Mouse (Mus musculus) midbrain, embryonic 10.5 days (tissue): ENCODE data around the gene Msh4. TPM values are rescaled to one million over a fixed set of nuclear protein-coding genes. Genes with fewer than 3 reads are reported as not detected.

ENCODE experiments used
- DNase-seq: peaks from one replicate; pipeline ENCODE4 v3.0.0-alpha.2; 2017; ENCODE audit warnings: low spot score
- H3K27ac ChIP-seq: fragments of 300-500 bp; sonication (generic); replicated peaks from 2 replicates; pipeline ENCODE4 v1.5.1; 2016; ENCODE audit warnings: mild to moderate bottlenecking
- H3K27me3 ChIP-seq: fragments of 300-500 bp; sonication (generic); 2 replicates; pipeline ENCODE4 v1.6.1; 2016; ENCODE audit warnings: low read depth, mild to moderate bottlenecking; ENCODE audit not compliant: poor library complexity, severe bottlenecking
- H3K36me3 ChIP-seq: fragments of 300-500 bp; sonication (generic); 2 replicates; pipeline ENCODE4 v1.6.1; 2016; ENCODE audit warnings: mild to moderate bottlenecking, moderate library complexity
- H3K4me1 ChIP-seq: fragments of 300-500 bp; sonication (generic); 2 replicates; pipeline ENCODE4 v1.6.1; 2016
- H3K4me3 ChIP-seq: fragments of 300-500 bp; sonication (generic); 2 replicates; pipeline ENCODE4 v1.5.1; 2016; ENCODE audit warnings: mild to moderate bottlenecking, moderate library complexity
- H3K9me3 ChIP-seq: fragments of 300-500 bp; sonication (generic); replicated peaks from 2 replicates; pipeline ENCODE4 v1.6.1; 2016; ENCODE audit warnings: mild to moderate bottlenecking
- WGBS: fragments of 180-500 bp; shearing (Covaris S2); methylation state at CpG from one replicate; pipeline ENCODE4 v1.1.7; 2016; 5-methylcytosine and 5-hydroxymethylcytosine counted together
- polyA plus RNA-seq: library from polyadenylated mRNA; unstranded; fragments of >200 nt; fragmentation: Nextera tagmentation; extraction: Ambion mirVana; gene quantifications from 2 replicates; pipeline ENCODE4 v1.2.1, GENCODE M21; 2016

Gene Msh4
- polyA plus RNA-seq, 1 experiment from 2014 or later, result 0.07 TPM

DNA sequence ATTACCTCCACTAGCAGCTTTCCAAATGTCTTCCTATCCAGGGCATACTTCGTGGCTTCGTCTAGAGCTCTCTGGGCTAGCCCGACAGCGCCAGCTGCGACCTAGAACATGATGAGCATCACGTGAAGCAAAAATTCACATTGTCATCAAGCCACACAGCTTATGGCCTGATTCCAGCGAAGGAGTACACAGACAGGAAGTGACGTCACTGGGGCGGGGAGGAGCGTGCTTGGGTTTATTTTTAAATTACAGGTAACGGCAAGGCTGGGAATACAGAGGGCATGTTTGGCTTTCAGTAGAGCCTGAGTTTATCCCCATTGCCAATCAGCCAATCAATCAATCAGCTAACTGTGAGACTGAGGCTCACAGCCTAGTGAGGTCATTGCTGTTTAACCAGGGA is 23.6 kb upstream of the Msh4 start:
- WGBS, result 94% methylated on average over 11 of the region's 11 CpGs
- DNase-seq, result no peak
- peaks cover 84% of the 10 kb centered on the region for H3K36me3 ChIP-seq

DNA sequence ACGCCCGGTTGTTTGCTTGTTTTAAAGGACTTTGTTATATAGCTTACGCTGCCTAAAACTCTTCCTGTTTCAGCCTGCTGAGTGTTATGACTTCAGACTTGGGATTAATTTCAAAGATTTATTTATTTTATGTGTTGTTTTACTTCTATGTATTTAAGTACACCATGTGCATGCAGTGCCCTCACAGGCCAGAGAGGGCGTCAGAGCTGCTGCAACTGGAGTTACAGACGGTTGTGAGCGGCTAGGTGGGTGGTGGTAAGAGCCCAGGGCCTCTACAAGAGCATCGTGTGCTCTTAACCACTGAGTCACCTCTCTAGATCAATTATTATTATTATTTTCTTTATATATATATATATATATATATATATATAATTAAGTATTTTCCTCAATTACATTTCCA is 20.4 kb upstream of the Msh4 start:
- Histone ChIP-seq H3K9me3 (no peaks in the 10 kb centered on the region), H3K27ac (no peak overlapping the region), H3K27me3 (no peaks in the 10 kb centered on the region), H3K4me1 (no peaks in the 10 kb centered on the region), H3K36me3 (peaks cover 80% of the 10 kb centered on the region), H3K4me3 (no peak overlapping the region)
- no peak for DNase-seq
- 89% methylated on average over 7 of the region's 7 CpGs for WGBS

More for the DNA sequence above, 23.6 kb upstream of the Msh4 start:
- H3K9me3 ChIP-seq, result no peaks in the 10 kb centered on the region
- H3K4me1 ChIP-seq, result no peaks in the 10 kb centered on the region
- H3K4me3 ChIP-seq, result no peak overlapping the region
- no peak overlapping the region for H3K27ac ChIP-seq
- H3K27me3 ChIP-seq, result no peaks in the 10 kb centered on the region

DNA sequence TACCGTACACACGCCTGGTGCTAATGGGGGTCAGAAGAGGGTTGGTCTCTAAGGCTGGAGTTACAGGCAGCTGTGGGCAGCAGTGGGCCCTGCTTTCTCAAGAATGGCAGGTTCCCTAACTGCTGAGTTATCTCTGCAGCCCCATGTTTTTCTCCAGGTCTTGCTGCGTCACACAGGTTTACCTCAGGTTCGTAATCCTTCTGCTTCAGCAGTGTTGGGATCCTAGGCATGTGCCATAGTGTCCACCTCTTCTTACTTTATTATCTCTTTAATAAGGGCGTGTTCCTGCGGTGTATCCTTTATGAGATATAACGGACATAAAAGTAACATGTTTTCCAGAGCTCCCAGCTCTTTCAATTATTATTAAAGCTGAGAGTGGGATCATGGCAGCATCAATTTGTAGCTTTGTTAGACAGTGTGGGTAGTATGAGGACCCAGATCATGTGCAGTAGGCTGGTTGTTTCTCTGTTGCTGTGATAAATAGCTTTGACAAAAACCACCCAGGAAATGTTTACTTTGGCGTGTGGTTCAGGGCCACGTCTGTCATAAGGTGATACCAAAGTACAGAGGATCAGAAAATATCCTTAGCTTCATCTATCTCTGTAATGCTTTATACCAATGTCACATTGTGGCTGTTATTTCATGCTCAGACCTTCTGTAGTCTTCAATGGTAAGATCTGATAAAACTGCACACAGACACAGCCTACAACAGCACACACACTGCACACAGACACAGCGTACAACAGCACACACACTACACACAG is 15.4 kb upstream of the Msh4 start:
- Histone ChIP-seq H3K27ac (no peak overlapping the region), H3K27me3 (no peaks in the 10 kb centered on the region), H3K9me3 (no peaks in the 10 kb centered on the region), H3K4me1 (no peaks in the 10 kb centered on the region), H3K4me3 (no peak overlapping the region), H3K36me3 (peaks cover 47% of the 10 kb centered on the region)
- 94% methylated on average over 10 of the region's 10 CpGs for WGBS
- DNase-seq, result no peak

DNA sequence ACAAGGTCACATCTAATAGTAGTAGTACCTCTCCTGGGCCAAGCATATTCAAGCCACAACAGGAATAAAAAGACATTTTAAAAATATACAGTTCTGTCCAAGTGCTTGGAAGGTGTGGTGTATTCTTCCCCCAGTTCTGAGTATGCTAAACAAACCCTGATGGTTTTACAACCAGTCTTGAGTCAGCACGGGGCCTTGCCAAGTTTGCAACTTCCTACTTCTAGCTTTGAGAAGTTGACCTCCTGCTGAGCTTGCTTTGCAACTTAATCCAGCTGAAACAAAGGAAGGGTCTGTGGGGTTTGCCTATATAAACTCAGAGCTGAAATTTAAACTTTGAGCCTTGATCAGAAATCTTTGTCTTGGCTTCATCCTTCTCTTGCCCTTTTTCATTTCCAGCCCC is 11.3 kb upstream of the Msh4 start:
- WGBS, result 11% methylated on average over 1 of the region's 1 CpGs
- H3K4me3 ChIP-seq, result no peak overlapping the region
- DNase-seq, result no peak
- no peaks in the 10 kb centered on the region for H3K9me3 ChIP-seq
- H3K27ac ChIP-seq, result no peak overlapping the region
- H3K27me3 ChIP-seq, result no peaks in the 10 kb centered on the region
- peaks cover 15% of the 10 kb centered on the region for H3K36me3 ChIP-seq
- peaks cover 5% of the 10 kb centered on the region for H3K4me1 ChIP-seq

DNA sequence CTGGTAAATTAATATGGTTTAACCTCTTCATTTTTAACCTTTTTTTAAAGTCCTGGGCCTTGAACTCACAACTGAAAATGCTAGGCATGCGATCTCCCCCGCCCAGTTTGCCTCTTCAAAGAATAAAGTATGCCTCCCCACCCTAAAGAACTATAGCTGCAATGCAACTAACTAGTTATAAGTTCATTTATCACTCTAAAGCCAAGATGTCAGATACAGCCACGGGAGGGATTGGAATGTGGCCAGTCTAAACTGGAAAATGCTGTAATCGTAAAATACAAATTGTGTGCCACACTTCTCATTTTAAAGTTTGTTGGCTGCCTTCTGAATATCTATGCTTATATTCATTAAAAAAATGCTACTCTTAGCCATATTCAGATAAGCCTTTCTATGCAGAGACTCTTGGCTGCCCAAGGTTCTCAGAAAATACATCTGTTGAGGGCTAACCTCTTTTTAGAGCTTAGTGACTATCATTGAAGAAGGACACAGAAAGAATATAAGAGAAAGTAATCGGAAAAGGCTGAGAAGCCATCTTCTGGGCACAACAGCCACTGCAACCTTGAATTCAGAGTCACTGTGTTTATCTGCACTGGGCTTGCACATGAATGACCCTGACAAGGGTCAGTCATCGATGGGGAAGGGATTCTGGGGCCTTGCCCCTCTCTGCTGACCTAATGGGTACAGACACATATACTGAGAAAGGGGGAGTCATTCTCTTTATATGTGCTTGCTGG is 7.7 kb upstream of the Msh4 start:
- Histone ChIP-seq H3K9me3 (no peaks in the 10 kb centered on the region), H3K36me3 (peaks cover 32% of the 10 kb centered on the region), H3K4me1 (peaks cover 38% of the 10 kb centered on the region), H3K27ac (peak overlapping the region; percentile 97), H3K4me3 (peak overlapping the region; percentile 95), H3K27me3 (no peaks in the 10 kb centered on the region)
- WGBS, result 69% methylated on average over 6 of the region's 6 CpGs
- DNase-seq, result no peak

DNA sequence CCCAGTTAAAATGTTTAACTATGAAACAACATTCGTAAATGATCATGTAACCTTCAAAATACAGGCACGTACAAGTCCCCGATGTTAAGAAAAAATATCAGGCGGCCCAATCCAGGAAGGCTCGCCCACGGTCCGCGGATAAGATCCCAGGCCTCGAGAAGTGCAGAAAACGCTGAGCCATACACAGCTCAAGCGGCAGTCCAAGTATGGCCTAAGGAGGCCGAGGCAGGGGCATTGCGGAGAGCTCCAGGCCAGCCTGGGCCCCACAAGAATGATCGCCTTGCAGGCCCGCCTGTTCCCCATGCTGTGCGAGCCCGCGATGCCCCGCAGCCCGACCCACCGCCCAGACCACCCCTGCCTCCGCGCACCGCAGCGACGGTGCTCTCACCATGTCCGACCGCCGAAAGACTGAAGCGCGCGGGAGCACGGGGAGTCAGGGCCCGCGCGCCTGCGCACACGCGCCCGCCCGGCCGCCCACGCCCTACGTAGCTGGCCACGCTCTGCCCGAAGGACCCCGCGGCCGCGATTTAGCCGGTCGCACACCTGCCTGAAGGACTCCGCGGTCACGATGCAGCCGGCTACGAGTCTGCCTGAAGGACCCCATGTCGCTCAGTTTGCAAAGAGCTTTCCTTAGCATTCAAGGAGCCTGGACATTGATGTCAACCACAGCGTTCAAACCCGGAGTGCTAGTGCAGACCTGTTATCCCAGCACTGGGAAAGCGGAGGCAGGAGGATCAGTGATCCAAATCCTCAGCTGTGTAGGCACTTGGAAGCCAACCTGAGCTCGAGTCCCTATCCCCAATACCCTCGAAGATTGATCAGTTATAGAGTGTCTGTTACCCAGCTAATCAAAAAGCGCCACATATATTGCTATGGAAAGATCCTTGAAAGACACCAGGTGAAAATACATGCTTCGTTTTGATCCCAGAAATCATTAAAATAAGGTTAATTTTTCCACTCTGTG is 6.9 kb upstream of the Msh4 start, which contains the start of gene Rabggtb:
Rabggtb (minus strand) TSS at position 464 of the 964 bp plus-strand sequence.
- Histone ChIP-seq H3K27ac (peak within 1 kb of the TSS; percentile 97), H3K4me3 (peak within 1 kb of the TSS; percentile 95), H3K9me3 (no peaks in the 10 kb centered on the region), H3K27me3 (no peaks in the 10 kb centered on the region), H3K36me3 (peaks cover 41% of the 10 kb centered on the region), H3K4me1 (peaks cover 43% of the 10 kb centered on the region)
- 1% methylated on average over 65 of the region's 65 CpGs for WGBS
- DNase-seq, result peak; percentile 95

DNA sequence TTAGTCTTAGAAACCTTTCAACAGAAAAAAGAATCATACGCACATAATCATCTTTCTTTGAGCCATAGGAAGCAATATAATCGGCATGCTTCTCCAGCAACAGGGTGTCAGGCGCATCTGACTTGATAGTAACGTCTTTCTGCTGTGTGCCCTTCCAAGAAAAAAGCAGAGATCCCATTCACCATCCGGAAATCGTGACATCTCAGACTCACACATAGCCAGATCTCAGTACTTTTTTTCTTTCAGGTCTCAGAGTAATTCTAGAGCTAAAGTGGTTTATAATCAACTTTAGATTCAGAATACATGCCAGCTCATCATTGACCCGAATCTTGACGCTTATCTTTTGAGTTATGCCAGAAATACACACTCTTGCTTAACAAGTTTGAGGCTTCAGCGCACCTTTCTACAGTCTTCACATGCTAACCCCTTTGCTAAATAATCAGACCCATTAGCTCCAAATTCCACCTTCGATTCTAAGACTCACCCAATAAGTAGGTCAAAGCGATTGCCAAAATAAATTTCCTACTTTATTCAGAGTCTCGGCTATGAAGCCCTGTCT is 6.0 kb upstream of the Msh4 start:
- no peaks in the 10 kb centered on the region for H3K27me3 ChIP-seq
- 4% methylated on average over 12 of the region's 12 CpGs for WGBS
- H3K4me1 ChIP-seq, result peaks cover 43% of the 10 kb centered on the region
- peaks cover 49% of the 10 kb centered on the region for H3K36me3 ChIP-seq
- peak overlapping the region; percentile 95 for H3K4me3 ChIP-seq
- DNase-seq, result no peak
- peak overlapping the region; percentile 97 for H3K27ac ChIP-seq
- no peaks in the 10 kb centered on the region for H3K9me3 ChIP-seq

DNA sequence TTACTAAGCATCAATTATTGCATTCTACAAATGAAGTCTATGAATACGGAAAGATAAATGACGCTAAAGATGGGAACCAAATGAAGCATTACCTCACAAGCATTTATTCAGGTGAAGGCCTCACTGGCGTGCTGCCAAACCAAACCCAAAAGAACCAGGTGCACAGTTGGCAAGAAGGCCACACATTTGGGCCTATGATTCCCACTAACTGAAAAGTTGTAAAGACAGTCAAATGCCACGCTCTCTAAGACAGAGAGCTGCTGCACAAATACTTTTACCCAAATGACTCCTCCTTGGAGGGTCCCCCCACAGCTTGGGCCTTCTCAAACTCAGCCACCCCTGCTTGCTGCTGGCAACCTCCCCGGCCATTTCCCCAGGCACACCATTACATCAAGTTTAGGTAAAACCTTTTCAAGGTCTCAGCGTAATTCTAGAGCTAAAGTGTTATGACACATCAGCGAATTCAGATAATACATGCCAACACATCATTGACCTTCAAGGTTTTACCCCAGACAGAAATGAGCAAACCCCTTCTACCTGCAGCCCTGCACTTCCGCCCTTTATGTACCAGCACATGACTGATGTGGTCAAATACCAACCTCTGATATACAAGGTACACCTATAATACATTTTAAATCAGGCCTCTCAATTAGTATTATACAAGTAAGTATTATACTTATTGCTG is 5.4 kb upstream of the Msh4 start:
- WGBS, result 56% methylated on average over 8 of the region's 8 CpGs
- no peaks in the 10 kb centered on the region for H3K9me3 ChIP-seq
- peaks cover 56% of the 10 kb centered on the region for H3K36me3 ChIP-seq
- no peak for DNase-seq
- peak overlapping the region; percentile 95 for H3K4me3 ChIP-seq
- H3K27me3 ChIP-seq, result no peaks in the 10 kb centered on the region
- peak overlapping the region; percentile 97 for H3K27ac ChIP-seq
- H3K4me1 ChIP-seq, result peaks cover 43% of the 10 kb centered on the region

DNA sequence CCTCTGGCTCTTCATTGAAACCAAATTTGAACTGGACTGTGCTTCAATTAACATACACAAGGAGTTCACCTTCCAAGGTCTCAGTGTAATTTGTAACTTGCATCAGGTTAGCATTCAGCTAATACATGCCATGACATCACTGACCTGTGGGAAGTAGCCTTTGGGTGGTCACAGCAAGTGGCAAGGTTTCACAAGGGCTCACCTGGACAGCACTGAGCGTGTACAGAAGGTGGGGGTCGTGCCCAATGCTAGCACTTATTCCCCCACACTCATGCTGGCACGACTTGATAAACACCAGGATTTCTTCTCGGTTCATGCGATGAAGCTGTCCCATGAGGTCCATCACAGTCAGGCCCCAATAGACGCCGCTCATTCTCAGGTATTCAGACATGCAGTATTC is 4.6 kb upstream of the Msh4 start:
- Histone ChIP-seq H3K4me3 (peak overlapping the region; percentile 95), H3K36me3 (peaks cover 64% of the 10 kb centered on the region)

DNA sequence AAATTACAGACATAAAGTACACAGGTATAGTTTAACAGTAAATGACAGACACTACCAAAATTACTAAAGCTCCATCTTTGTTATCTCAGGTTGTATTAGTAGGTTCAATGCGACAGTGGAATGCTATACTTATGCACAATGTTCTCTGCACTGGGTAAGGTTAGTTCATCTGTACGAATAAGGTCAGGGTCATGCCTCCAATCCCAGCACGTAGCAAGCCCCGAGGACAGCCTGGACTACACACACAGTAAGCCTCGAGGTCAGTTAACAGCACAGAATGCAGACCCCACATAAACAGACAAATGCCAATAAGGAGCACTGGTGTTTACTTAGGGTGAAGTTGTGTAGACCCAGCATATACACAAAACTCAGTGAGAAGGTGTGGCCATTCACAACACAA is 3.0 kb upstream of the Msh4 start:
- Histone ChIP-seq H3K4me3 (no peak overlapping the region), H3K27ac (no peak overlapping the region), H3K36me3 (peaks cover 80% of the 10 kb centered on the region), H3K9me3 (no peaks in the 10 kb centered on the region), H3K4me1 (peaks cover 43% of the 10 kb centered on the region), H3K27me3 (no peaks in the 10 kb centered on the region)
- 87% methylated on average over 5 of the region's 5 CpGs for WGBS
- no peak for DNase-seq

More for the DNA sequence above, 4.6 kb upstream of the Msh4 start:
- H3K27me3 ChIP-seq, result no peaks in the 10 kb centered on the region
- 76% methylated on average over 7 of the region's 7 CpGs for WGBS
- no peak overlapping the region for H3K27ac ChIP-seq
- no peak for DNase-seq
- no peaks in the 10 kb centered on the region for H3K9me3 ChIP-seq
- H3K4me1 ChIP-seq, result peaks cover 43% of the 10 kb centered on the region

DNA sequence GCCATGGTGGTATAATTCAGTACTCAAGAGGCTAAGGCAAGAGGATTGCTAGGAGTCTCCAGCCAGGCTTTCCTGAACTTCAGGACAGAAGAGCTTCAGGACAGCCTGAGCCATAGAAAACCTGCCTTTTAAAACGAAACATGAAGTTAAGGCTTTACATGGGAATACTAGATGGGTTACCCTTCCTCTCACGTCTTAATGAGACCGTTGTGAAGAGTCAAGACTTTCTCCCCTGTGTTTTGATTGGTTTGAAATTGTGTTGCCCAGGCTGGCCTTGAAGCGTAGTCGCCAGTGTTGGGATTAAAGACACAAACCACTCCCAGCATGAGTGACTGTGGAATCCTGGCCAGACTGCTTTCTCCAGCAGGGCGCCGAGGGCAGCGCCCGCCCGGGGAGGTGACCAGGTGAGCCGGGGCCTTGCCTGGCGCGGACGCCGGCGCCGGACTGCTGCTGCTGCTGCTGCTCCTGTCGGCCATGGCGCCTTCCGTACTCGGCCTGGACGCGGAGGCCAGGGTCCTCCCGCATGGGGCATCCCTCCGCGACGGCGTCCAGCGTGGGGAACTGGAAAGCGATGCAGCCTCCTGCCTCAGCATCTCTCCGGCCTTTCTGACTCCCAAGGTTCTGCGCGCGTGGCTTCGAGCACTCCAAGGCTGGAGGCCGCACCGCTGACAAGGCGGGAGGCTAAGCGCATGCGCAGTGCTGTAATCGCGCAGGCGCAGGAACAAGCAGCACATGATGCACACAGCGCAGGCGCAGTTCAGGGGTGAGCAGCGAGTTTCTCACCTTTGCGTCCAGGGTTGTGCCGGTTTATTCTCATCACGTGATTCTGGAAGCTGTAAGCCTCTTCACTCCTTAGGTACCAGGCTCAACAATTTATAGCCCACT is 445 bp downstream of the Msh4 start:
- Histone ChIP-seq H3K4me1 (peaks cover 23% of the 10 kb centered on the region), H3K27ac (no peak overlapping the region), H3K9me3 (no peaks in the 10 kb centered on the region), H3K36me3 (peaks cover 75% of the 10 kb centered on the region), H3K27me3 (no peaks in the 10 kb centered on the region), H3K4me3 (peak overlapping the region; percentile 11; the same call in 1 of the 2 replicates)
- WGBS, result 84% methylated on average over 49 of the region's 49 CpGs
- peak; percentile 33 for DNase-seq
